Mouse (Mus musculus) v-Abl transformed pro-B cells (cell line): ENCODE results near the gene Ociad1.

Source experiments
- in situ Hi-C, 2 experiments: fragments of 400-800 bp; cut with MboI; formaldehyde crosslinking; loops; one replicate each; pipeline ENCODE4 v1.15.1; 2025; ENCODE audit not compliant: unreplicated experiment in 2 of 2

Gene Ociad1

DNA sequence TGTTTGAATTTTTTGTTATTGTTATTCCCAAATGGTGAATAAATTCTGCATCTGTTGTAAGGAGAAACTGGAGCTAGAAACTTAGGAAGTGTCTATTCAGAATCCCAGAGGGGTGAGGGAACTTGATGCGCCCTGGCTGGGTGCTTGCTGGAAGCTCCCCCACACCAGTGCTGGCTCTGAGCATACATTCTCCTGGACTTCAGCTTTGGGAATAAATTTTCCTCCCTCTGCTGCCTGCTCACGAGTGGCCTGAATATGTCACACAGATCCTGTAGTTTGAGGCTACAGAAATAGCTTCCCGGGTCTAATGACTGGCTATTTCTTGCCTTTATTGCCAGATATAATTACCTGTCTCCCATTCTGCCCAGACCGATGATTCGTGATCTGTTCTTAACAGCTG is 70.2 kb downstream of the Ociad1 start:
- in situ Hi-C loops: no loop called here
